Mouse (Mus musculus): ENCODE measurements around the gene Rybp. TPM values are rescaled to one million over a fixed set of nuclear protein-coding genes. Genes with fewer than 3 reads are reported as not detected.
A peak's percentile ranks its signal among the peaks of the same experiment; 100 is the strongest.

Gene Rybp
- total RNA-seq (2021) = 1 to 10 TPM; 4.3 to 5.0 TPM
- long read RNA-seq, experiment 1 = 0 reads
- long read RNA-seq, experiment 2 = 0 reads

DNA sequence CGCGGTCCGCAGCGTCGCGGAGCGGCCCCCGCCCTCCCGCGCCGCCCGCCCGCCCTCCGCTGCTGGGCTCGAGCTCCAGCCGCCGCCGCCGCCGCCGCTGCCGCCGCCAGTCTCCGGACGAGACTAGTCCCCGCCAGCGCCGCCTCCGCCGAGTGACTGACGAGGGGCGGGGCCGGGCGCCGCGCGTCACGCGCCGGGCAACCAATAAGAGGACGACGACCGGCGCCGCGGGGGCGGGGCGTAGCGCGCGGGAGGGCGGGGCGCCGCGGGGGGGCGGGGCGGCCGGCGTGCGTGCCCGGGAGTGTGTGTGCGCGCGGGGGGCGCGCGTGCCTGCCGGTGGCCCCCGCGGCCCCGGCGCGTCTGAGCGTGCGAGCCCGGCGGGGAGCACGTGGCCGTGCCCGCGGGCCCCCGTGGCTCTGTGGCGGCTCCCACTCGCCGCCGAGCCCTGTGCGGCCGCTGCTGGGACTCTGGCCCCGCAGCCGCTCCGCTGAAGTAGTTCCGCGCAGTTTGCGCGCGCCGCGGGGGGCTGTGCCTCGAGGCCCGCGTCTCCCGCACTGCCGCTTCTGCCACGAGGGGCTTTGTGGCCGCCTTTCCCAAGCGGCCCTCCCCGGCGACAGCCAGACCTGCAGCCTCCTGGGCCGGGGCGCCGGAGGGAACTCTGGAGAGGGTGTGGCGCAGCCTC lies at the start of gene Rybp:
Gene Rybp, minus strand, starts transcription at position 152 of the 682 bp plus-strand sequence.
- intact Hi-C loops (cut with DNase I) = loop anchor here (2.0 to 10.0 kb wide), 5 partner anchors 39 to 485 kb away; no protein-coding TSS in a partner anchor
- peak; percentile 88 to 93 for DNase-seq

DNA sequence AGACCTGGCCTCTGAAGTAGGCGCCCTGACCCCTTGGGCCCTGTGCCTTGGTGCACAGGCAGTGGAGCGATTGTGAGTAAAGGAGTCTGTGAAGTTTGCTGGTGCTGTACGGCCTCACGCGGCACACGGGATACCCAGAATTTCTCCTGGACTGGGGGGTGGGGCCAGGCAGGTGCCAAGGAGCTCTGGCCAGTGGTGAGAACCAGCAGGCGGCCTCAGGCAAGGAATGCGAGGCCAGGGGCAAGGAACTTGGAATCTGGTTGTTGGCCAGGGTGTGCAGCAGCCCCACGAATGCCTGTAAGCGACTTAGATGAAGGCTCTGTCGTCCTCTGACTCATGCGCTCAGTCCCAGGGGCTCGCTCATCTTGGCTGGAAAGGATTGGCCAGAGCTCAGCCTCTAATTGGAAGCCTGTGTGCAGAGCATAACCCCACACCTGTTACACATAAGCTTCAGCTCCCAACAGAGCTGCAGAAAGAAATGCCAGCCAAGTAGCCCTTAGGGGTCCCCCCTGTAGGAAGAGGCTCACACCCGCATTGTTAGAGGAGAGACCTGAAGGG lies 49.4 kb upstream of the Rybp start:
- DNase-seq = peak; percentile 29 to 43
- intact Hi-C loops (cut with DNase I) = no loop called here

DNA sequence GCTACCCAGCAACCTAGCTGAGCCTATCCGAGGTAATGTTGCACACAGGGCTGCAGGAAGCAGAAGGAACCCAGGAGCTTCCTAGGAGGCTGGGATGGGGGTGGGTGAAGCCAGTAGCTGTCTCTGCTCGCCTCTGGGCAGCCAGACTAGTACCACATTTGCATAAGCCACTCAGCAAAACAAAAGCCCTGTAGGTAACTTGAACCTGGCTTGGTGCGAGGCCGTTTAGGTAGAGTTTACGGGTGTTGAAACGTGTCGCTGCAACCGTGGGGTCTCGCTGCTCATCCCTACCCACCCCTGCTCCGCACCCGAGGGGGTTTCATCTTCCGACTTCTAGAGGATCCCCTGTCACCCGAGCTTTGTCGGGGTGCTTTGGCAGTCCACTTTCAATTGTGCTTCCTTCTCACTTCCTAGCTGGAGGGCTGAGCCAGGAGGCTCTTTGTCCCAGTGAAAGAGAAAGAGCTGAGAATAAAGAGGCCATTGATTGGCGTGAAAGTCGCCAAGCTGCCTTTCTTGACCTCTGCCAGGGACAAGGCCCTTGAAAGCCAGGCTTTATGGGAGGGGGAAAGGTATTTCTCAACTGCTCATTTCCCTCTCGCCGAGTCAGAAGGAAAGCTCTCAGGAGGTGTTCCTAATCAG lies 48.3 kb upstream of the Rybp start:
- intact Hi-C loops (cut with DNase I) = no loop called here
- DNase-seq = no peak

DNA sequence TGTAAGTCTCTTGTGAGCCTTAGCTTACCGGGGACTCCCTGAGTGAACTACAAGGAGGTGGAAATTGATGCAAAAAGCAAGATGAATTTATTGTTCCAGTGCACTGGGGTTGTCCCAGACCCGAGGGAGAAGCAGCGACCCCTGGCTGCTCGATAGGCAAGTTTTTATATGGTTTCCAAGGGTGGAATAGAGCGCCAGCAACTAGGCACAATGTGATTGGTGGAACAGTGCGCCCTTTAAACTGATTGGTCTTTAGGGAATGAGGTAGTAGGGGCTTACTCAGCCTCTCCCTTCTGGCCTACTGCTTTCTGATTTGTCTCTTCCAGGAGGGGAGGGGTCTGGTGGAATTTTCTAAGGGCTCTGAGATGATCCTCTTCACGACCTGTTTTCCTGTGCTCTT lies 46.5 kb upstream of the Rybp start:
- intact Hi-C loops (cut with DNase I) = no loop called here
- DNase-seq = no peak

DNA sequence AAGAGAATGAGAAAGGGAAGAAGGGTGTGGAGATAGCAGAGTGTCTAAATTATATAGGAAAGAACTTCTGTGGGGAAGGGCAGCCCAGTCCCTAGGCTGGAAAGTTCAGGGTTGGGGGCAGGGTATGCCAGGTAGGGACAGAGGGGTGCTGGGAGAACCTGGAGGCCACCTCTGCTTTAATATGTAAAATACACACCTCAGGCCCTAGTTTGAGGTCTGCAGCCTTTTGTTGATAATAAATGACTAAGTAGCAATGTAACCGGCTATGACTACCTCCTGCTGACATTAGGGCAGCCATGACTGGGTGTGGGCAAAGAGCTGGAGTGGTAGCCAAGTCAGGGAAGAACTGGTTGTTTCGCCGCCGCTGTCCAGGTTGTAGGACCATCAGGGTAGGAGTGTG lies 45.2 kb upstream of the Rybp start:
- intact Hi-C loops (cut with DNase I) = no loop called here
- DNase-seq = no peak

DNA sequence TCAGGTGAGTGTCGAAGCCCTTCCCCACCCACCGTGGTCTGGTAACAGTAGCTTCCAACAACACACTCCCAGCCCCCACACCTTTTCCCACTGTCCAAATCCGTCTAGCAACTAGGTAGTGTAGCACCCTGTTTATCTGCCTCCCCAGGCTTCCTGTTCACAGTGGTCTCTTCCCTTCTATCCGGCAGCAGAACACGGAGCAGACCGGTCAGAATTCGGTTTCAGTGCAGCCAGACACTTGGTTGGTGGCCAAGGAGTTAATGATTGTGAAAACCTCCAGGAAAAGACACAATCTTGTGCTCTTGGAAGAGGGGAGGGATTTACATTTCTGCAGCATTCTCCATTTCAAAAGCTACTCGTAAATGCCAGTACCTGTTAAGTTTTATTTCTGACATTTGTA lies 44.3 kb upstream of the Rybp start:
- no peak for DNase-seq
- intact Hi-C loops (cut with DNase I) = no loop called here

DNA sequence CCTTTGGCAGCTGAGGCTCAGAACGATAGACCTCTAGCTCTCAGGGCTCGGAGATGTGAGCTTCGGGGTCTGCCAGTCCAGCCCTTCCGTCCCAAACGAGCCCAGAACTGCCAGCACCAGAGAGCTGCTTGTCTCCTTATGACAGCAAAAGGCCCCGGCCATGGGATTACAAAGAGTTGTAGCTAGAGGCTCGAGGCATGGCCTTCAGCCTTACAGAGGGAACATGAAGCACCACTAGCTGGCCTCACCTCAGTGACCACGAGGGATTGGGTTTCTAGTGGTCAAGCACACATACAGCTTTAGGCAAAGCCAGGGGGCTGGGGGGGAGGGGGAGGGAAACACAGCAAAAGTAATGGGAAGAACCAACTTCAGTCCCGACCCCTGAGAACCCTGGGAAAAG lies 43.8 kb upstream of the Rybp start:
- no peak for DNase-seq
- intact Hi-C loops (cut with DNase I) = no loop called here

DNA sequence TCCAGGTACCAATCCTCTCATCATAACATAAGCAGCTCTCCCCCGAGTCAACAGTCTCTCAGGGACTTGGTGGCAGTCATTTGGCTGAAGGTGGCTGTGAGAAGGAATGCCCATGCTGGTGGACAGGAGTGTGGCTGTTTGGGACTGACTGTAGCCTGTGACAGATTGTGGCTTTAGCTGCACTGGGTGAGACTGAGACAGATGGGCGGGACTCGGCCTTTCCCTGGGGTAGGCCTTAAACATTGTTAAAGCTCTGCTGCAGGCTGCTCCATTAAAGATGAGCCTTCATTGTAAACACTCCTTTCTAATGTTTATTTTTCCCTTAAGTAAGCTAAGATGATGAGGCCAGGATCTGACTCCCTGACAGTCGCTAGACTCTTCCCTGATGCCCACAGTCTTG lies 42.3 kb upstream of the Rybp start:
- DNase-seq = no peak
- intact Hi-C loops (cut with DNase I) = no loop called here

DNA sequence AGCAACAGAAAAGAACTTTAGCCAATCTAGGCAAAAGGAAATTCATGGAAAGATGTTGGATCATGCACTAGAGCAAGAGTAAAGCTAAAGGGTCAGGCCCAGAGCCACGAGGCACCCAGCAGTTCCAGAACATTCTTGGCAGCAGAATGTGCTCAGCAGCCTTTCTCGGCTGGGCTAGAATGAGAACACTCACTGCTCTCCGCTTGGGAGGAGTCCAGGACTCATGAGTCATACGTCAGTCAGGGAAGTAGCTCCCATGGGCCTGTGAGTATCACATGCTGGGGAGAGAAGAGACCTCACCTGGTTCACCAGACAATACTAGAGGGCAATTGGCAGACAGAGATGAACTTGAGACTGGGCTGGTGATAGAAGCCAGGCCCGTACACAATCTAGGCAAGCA lies 39.8 kb upstream of the Rybp start:
- peak; percentile 66 to 82 for DNase-seq
- intact Hi-C loops (cut with DNase I) = loop anchor here (2.0 kb wide), 1 partner anchor 40 kb away; the partner anchor contains the start of gene Rybp

DNA sequence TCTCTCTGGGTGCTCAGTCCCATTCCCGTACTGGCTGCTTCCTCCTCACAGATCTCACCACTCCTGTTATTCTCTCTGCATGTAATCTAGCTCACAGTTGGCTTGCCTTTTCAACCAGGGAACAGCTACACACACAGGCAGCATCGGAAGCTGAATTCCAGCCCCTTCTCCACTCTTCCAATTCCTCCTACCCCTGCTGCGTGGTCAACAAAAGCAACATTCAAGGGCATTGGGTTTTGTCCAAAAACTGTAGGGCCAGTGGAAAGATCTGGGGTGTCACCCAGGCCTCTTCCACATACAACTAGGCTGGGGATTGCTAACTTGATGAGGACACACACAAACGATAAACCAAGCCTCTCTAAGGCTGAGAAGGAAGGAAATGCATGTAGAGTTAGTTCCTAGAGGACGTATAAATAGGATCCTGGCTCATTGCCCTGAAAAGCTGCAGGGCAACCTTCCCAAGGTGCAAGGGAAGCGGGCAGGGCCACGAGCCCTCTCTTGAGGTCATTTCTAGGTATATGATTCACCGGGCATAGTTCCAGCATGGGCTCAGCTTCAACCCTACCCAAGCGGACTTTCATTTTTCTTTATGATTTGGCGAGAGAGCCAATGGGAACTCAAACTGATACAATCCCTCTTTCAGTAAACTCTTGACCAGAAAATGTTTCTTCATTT lies 36.6 kb upstream of the Rybp start:
- intact Hi-C loops (cut with DNase I) = no loop called here
- DNase-seq = no peak

DNA sequence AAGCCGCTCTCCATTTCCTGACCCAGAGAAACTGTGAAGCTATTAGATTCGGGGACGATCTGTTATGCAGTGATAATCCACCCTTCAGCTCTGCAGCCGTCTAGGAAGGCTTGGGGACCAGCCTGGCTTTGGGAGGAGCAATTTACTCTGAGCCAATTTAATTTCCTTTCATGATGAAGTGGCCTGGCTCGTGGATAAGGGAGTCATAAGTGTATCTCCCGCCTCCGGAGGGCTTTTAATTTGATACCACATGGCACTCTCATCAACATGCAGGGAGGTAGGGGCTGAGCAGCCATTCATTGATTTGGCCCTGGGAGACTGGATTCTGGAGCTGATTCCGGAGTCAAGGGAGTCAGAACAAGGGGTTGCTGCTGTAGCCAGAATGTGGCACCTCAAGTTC lies 35.3 kb upstream of the Rybp start:
- intact Hi-C loops (cut with DNase I) = no loop called here

DNA sequence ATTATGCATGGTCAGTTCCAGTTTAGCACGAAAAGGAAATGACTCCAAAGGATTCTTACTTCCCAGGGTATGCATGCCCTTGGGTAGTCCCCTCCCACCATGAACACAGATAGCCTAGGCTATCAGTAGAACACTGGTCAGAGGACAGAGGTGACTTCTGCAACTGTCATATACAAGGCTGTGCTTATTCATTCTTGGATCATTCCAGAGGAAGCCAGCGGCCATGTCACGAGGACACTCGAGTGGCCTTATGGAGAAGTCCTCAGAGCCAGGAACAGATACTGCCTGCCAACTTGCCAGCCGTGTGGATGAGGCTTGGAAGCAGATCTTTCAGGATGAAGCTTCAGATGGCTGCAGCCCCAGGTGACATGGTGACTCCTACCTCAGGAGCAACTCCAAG lies 34.9 kb upstream of the Rybp start:
- no peak for DNase-seq
- intact Hi-C loops (cut with DNase I) = no loop called here

More for the DNA sequence above, 35.3 kb upstream of the Rybp start:
- no peak for DNase-seq

DNA sequence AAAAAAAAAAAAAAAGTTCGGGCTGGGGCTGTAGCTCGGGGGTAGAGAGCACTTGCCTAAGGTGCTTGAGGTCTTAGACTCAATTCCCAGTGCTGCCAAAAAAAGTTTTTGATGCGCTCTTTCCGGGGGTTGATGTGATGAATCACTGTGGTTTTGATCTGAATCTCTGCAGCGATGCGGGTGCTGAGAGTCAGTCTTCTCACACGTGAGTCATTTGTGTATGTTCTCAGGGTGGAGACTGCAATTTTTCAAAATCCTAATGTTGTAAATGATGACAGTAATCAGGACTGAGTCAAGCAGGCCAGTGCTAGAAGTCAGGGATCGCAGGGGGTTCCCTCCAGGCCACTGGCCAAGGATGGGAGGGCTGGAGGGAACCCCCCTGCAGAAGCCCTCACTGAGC lies 26.9 kb upstream of the Rybp start:
- intact Hi-C loops (cut with DNase I) = no loop called here
- DNase-seq = no peak

DNA sequence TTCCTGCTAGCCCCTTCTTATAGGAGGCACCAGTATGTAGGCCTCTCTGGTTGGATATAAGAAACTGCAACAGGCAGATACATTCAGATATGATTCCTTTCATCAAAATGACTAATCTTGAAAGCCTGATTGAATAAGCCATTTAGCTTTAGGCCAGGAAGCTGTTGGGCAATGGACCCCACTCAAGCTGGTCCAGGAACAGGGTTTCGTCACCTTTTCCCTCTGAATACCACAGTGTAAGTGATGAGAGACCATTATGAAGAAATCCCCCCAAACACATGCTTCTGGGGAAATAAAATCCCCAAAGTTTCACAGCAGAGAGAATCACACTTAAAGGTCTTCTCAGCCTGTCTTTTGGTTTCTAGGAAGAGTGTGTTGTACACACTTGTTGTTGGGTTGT lies 23.9 kb upstream of the Rybp start:
- intact Hi-C loops (cut with DNase I) = no loop called here
- DNase-seq = no peak

DNA sequence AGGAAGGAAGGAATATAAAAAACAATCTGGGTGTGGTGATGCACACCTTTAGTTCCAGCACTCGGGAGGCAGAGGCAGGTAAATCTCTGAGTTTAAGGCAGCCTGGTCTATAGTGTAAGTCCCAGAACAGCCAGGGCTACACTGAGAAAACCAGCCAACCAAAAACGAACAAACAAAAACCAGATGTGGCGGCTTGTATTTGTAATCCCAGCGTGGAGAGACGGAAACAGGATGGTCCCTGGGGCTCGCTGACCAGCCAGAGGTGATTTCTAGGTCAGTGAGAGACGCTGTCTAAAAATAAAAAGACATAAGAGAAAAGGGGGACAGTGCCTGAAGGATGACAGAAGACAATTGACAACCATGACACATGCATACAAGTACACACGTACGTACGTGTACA lies 17.5 kb upstream of the Rybp start:
- intact Hi-C loops (cut with DNase I) = no loop called here
- no peak for DNase-seq

DNA sequence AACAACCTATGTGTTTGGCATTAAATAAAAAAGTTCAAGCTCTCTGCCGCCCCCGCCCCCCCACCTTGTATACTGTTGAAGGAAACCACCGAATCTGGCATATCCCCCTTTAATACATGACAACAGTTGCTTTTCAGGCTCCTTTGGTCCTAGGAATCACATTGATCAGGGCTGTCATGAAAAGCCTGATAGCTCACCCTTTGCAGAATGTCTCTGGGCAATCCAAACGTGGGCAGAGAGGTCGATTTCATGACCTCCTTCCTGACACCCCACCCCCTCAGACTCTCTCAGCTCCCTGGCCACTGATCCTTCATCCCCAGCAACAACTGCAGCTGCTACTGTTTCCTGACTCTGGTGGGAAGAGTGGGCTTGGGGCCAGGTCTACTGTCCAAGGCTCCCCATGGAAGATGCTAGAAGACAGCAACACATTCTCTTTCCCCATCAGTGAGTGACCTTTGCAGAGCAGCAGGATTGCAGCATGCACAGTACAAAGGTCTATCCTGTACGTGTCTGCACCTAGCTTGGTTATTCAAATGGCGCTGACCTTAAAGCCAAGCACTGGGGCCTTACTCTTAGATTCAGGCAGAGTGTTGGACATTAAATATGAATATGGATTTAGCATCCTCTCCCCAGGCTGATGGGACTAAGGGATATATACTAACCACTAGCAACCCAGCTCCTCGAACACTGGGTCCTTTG lies 14.3 kb upstream of the Rybp start:
- intact Hi-C loops (cut with DNase I) = no loop called here
- DNase-seq = no peak

DNA sequence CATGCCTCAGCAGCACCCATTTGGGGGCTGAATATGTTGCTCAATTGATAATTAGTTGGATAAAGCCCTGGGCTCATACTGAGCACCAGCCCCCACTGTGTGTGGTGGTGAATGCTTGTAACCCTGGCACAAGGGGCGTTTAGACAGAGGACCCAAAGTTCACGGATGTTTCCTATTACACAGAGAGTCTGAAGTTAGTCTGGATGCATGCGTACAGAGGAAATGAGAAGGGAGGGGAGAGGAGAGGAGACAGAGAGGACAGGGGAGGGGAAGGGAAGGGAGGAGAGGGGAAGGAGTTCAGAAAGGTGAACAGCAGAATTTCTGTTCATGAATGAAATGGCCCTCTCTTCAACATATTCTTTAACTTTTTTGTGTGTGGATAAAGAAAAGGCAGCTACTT lies 13.5 kb upstream of the Rybp start:
- intact Hi-C loops (cut with DNase I) = no loop called here
- no peak for DNase-seq

DNA sequence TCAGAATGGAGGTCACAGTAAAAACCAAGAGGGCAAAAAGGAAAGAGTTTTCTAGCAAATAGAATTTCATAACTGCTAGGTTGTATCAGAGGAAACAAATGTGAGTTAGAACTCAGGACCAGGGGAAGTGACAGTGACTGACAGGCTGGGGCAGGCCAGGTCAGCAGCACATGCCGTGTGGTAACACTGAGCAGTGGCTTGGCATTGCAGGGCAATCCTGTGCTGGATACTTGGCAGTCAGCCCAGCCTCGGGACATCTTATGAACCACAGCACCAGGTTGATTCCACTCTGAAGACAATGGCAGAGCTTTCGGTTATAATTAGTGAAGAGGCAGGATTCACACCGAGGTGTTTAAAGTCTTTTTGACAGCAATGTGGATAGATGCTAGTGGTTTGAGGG lies 11.7 kb upstream of the Rybp start:
- no peak for DNase-seq
- intact Hi-C loops (cut with DNase I) = no loop called here

DNA sequence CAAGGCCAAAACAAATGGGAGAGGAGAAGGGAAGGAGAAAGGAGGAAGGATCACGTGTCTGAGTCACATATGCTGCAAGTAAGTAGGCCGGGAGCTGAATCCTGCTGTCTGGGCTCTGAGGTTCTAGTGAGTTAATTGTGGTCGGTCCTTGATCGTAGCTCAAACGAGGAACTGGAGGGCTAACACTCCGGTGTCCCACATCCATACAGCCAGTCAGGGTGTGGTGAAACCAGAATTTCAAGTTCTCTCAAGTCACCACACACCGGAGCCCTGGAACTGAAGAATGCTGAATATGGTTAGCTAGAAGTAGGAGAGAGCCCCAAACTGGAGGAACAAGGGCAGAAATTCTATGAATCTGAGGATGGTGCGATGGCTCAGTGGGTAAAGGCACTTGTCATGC lies 10.3 kb upstream of the Rybp start:
- intact Hi-C loops (cut with DNase I) = no loop called here
- no peak for DNase-seq

DNA sequence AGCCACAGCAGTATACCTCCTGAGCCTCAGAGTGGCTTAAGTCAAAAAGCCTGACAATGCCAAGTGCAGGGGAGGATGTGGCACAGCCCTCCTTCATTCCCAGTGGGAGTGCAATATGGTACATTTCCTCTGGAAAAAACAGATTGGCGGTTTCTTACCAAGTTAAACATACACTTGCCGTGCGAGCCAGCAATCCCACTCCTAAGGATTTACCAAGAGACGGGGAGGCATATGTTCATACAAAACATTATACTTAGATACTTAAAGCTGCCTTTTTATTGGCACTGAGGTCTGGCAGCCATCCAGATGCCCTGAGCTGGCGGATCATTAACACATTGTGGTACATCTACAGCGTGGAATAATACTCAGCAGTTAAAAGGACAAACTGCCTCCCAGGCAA lies 5.1 kb upstream of the Rybp start:
- no peak for DNase-seq
- intact Hi-C loops (cut with DNase I) = no loop called here

DNA sequence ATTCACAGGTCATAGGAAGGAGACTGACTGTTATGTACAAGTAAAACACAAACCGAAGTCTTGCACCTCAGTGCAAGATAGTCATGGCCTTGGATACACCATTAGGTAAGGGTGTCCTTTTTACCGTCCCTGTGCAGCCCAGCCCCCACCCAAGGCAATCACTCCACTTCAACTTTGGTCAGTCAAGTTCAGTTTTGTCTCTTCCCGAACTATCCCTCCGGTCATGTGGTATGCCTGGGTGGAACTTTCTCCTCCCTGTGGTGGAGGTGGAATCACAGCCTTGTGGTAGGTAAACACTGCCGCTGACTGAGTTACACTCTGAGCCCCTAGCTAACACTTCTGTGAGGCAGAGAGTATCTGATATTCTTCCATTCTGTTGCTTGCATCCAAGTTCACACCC lies 1.8 kb upstream of the Rybp start:
- intact Hi-C loops (cut with DNase I) = loop anchor here (5.0 to 10.0 kb wide), 4 partner anchors 124 to 487 kb away; no protein-coding TSS in a partner anchor
- DNase-seq = no peak
